Mouse (Mus musculus): ENCODE results near the gene Tom1l2.

The Tom1l2 gene

DNA sequence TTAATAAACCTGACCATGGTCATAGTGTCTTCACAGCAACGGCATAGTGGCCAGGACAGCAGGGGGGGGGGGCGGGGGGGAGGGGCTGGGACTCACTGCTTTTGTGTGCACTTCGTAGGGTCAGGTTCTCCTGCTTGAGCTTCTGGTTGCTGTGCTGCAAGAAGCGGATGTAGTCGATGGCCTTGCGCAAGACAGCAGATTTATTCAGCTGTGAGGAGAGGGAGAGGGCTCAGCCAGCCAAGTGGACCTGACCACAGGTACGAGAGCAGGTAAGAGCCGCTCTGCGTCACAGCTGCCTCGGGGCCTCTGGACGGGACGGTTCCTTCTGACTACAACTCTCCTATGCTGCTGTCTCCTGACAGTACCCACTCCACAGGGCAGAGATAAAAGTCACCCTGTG, 147.7 kb downstream of the Tom1l2 start:
- DNase-seq (ENCODE audit: low spot score in 2 of 2): no peak

GRCm38 (mm10) chr11:60202710-60203638, 149.7 kb downstream of the Tom1l2 start:
- no peak for DNase-seq (ENCODE audit: low spot score in 2 of 2)

DNA sequence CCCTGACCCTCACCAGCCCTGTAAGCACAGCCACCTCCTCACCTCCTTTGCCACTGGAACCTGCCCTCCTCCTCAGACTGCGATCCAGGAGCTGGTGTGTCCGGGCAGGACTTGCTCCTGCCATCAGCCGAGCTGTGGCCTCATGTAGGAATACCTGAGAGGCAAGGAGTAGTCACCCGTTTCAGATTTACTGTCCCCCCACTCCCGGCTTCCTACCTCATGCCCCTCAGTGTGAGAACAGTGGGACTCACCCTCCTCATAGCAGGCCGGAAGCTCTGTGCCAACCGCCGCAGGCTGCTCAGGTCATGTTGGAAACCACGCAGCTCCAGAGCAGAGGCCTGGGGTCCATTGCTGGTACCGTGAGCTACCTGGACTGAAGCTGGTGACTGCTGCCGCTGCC, 152.3 kb downstream of the Tom1l2 start:
- no peak for DNase-seq (ENCODE audit: low spot score in 2 of 2)

- DNase-seq (ENCODE audit: low spot score in 2 of 2): peak; percentile 75 to 92
Observed at GRCm38 (mm10) chr11:60199702-60200184, 153.0 kb downstream of the Tom1l2 start.

GRCm38 (mm10) chr11:60198651-60199050, 154.1 kb downstream of the Tom1l2 start:
- no peak for DNase-seq (ENCODE audit: low spot score in 2 of 2)

DNA sequence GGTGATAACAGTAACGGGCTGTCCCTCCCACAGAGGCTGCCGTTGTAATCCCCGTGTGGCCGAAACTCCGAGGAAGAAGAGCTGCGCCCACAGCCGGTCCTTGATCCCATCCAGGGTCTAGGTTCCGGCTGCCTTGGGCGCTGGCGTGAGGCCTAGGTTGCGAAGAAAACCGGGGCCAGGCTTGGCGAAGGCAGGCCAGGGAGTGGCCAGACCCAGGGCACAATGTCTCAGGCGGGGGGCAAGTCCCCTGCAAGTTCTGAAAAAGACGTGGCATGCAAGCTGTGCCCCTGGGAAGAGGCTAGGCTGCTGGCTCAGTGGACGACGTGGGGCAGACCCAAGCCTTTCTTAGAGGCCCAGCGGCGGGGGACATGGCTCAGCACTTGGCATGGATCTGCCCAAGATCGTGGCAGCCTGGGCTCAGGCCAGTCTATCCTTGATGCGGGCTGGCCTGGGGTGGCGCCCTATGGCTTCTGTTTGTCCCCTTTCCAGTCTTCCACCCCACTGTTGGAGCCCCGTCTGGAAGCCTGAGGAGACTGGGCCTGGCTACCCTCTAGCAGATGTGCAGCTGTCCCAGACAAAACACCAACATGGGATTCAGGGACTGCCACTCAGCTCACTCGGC, 154.6 kb downstream of the Tom1l2 start:
- no peak for DNase-seq (ENCODE audit: low spot score in 2 of 2)

DNA sequence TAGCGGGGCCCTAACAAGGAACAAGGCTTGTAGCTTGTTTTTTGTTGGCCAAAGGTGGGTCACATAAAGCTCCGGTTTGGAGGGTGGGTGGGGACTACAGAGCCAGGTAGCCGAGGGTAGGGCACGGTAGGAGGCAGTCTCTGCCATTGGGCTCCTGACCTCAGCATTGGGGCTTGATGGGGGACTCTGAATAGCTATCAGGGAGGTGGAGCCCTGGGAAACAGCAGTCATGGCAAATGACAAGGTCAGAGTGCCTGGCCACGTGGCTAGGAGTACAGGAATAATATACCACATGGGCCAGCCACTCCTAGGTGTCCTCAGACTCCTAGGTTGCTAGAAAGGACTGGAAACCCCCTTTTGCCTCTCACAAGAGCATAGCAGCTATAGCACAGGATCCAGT, 156.4 kb downstream of the Tom1l2 start:
- DNase-seq (ENCODE audit: low spot score in 2 of 2): no peak

DNA sequence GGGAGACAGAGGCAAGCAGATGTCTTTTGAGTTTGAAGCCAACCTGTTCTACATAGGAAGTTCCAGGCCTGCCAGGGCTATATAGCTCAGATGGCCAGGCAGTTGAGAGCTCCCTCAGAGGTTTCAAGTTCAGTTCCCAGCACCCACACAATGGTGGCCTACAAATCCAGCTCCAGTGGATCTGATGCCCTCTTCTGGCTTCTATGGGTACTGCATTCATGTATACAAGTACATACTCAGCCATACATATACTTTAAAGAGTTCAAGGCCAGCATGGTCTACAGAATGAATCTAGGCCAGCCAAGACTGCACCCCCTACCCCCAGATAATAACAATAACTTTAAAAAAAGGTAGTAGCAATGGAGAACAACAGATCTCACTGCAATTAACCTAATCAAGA, 157.6 kb downstream of the Tom1l2 start:
- no peak for DNase-seq (ENCODE audit: low spot score in 2 of 2)

GRCm38 (mm10) chr11:60193556-60193955, 159.1 kb downstream of the Tom1l2 start:
- DNase-seq (ENCODE audit: low spot score in 2 of 2): no peak

DNA sequence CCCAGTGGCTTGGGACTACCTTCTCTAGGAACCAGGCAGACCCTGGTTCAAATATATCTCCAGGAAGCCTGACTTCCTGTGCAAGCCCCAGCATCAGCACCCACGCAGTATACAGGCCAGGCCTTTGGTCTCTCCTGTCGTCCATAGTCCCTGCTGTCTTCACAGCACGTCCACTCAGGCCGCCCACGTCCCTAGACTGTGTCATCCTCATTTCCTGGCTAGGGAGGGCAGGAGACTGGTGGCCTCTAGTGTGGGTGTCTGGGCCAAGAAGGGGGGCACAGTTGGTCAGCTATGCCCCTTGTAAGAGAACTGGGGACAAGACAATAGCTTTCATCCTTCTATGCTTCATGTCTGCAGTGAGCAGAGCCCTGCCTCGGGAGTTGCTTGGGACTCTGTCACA, 160.2 kb downstream of the Tom1l2 start:
- DNase-seq (ENCODE audit: low spot score in 2 of 2): no peak

GRCm38 (mm10) chr11:60190055-60190641, 162.6 kb downstream of the Tom1l2 start:
- DNase-seq (ENCODE audit: low spot score in 2 of 2): no peak

- DNase-seq (ENCODE audit: low spot score in 2 of 2): no peak
Observed at GRCm38 (mm10) chr11:60189501-60190040, 163.1 kb downstream of the Tom1l2 start.

GRCm38 (mm10) chr11:60188275-60188853, 164.3 kb downstream of the Tom1l2 start:
- DNase-seq (ENCODE audit: low spot score in 2 of 2): no peak

GRCm38 (mm10) chr11:60187070-60187469, 165.6 kb downstream of the Tom1l2 start:
- DNase-seq (ENCODE audit: low spot score in 2 of 2): no peak

- no peak for DNase-seq (ENCODE audit: low spot score in 2 of 2)
Observed at GRCm38 (mm10) chr11:60185396-60186231, 167.1 kb downstream of the Tom1l2 start.

DNA sequence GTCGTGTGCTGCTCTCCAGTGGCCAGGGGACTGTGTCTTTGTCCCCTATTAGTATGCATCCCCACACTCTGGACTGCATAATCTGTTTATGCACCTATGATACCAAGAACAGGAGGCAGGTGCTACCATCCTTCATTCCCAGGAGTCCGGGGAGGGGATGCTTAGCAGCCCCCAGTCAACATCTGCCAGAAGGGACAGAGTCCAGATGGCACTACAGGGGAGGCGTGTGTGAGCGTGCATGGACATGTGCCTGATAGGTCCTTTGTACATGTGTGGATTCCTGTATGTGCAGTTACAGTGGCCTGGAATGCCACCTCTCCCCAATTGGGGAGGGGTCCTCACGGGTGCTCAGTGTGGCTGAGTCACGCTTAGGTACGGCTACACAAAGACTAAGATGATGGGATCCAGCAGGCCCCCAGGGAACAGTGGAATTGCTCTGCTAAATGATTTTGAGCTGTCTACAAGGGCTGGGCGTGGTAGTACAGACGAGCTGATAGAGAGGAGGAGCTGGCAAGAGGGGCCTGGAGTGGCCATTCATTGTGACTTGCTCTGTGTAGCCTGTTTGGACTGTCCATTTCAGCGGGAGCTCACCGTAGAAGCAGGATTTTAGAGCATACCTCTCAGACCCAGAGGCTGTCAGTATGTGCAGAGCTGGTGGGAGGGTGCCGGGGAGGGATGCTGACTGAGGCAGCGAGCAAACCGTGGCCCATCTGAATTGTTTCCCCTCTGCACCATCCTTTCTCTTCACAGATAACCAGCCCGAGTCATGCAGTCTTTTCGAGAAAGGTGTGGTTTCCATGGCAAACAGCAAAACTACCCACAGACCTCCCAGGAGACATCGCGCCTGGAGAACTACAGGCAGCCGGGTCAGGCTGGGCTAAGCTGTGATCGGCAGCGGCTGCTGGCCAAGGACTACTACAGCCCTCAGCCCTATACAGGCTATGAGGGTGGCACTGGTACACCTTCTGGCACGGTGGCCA, 168.1 kb downstream of the Tom1l2 start:
- DNase-seq (ENCODE audit: low spot score in 2 of 2): no peak

GRCm38 (mm10) chr11:60182741-60183140, 170.0 kb downstream of the Tom1l2 start:
- no peak for DNase-seq (ENCODE audit: low spot score in 2 of 2)

- no peak for DNase-seq (ENCODE audit: low spot score in 2 of 2)
Observed at GRCm38 (mm10) chr11:60182116-60182670, 170.5 kb downstream of the Tom1l2 start.

GRCm38 (mm10) chr11:60178506-60178905, 174.2 kb downstream of the Tom1l2 start:
- DNase-seq (ENCODE audit: low spot score in 2 of 2): peak in 1 of 2 experiments; percentile 54

Measured in urinary bladder, adult 18-20 months (tissue).